Mouse (Mus musculus) adrenal gland, adult 8-10 months (tissue): Measurements from ENCODE around the gene Fhad1. TPM values are rescaled to one million over a fixed set of nuclear protein-coding genes. Genes with fewer than 3 reads are reported as not detected.
"Not testable (repeated sequence)": the region's sequence is repeated elsewhere in the genome, so short reads cannot be mapped to it uniquely, and the experiment has no call there.

Experiments
- DNase-seq: peaks from one replicate; pipeline ENCODE4 v3.0.0; 2022
- total RNA-seq, 4 experiments: library from RNA; stranded (reverse); gene quantifications; 2 replicates each; pipeline ENCODE4 v1.2.4; 2022

Gene Fhad1
- total RNA-seq, 4 experiments from 2014 or later: 0.32 to 1.9 (median 1.1) TPM

GRCm38 (mm10) chr4:142039662-142040353 is 24.9 kb upstream of the Fhad1 start:
- DNase-seq: no peak

DNA sequence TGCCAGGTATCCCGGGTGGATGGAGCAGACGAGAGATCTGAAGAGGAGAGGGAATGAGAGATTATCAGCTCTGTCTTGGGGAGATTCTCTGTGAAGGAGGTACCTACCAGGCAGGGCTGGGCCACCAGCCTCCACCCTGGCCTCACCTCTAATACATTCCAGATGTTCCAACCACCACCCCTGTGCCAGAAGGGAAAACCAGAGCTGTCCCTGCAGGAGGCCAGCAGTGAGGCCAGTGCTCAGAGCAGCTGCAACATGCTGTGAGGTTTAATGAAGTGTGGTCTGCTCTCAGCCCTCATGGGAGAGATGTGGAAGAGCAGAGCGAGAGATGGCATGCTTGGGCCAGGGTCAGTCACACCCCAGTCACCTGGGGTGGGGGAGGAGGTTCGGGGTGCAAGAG is 23.0 kb upstream of the Fhad1 start:
- no peak for DNase-seq

DNA sequence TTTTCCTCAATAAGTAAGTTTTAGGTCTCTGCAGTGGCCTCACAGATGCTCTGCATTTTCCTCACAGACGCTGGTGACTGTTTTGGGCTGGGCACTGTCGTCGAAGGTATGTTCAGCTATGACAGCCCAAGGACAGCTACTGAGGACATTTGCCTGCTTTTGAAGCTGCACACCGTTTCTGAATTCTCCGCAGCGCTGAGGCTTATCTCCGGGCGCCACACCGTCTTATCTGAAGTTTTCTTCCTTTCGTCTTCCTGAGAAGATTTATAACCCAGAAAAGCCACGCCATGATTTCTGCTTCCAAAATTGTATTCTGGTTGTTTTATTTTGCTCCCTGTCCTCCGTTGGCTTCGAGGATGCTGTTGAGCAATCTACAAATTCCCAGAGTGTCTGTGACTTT is 13.7 kb upstream of the Fhad1 start:
- DNase-seq: no peak

DNA sequence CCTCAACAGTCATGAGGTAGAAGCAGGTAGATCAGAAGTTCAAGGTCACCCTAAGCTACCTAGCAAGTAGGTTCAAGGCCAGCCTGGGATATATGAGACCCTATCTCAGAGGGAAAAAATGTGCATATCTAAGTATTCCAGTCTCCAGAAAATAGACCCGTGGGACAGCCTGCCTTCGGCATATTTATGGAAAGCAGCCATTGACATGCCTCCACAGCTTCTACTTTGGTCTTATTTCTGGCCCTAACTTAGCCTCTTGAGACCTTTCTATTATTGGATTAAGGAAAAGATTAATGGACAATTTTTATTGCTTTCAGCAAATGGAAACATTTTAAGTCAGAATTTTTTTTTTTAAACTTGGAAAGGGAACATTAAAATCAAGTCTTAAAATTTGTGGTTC is 12.1 kb upstream of the Fhad1 start:
- DNase-seq: no peak

GRCm38 (mm10) chr4:142024536-142024935 is 9.7 kb upstream of the Fhad1 start:
- no peak for DNase-seq

GRCm38 (mm10) chr4:142023166-142023565 is 8.3 kb upstream of the Fhad1 start:
- no peak for DNase-seq

DNA sequence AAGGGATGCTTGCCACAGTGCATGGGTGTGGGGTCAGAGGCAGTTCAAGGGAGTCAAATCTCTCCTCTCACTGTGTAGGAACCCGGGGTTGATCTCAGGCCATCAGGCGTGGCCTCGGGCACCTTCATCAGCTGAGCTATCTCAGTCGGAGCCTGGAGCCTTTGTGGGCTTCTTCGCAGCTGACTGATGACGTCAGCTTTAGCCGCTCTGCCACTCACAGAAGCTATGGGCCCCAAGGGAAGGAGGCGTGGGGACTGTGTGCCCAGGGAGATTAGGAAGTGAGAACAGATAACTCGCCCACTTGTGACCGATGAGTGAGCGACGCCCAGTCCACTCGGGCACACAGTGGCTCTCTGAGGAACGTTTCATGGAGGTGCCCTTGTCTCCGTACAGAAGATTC is 2.8 kb upstream of the Fhad1 start:
- DNase-seq: no peak

GRCm38 (mm10) chr4:142011236-142011635 is 3.6 kb downstream of the Fhad1 start:
- DNase-seq: no peak

- no peak for DNase-seq
Observed at GRCm38 (mm10) chr4:142010441-142010840, 4.4 kb downstream of the Fhad1 start.

GRCm38 (mm10) chr4:142008206-142008605 is 6.7 kb downstream of the Fhad1 start:
- DNase-seq: no peak

DNA sequence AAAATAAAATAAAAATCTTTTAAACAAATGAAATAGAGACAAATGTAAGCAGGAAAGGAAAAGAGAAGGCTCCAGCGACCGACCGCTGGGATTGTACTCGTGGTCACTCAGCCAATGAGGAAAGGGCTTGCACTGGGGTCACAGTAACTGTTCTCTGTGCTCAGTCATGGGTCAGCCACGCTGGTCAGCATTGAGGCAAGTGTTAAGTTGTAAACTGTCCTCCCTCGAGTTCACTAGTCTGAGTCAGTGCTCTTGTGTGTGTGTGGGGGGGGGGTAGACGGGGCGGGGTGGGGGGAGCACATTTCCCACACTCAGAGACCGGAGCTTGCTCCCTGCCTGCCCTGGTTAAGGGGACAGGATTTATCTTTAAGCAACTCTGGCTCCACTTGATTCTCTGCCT is 14.3 kb downstream of the Fhad1 start:
- no peak for DNase-seq

- DNase-seq: no peak
Observed at GRCm38 (mm10) chr4:141999494-142000074, 15.3 kb downstream of the Fhad1 start.

- no peak for DNase-seq
Observed at GRCm38 (mm10) chr4:141998282-141998821, 16.5 kb downstream of the Fhad1 start.

DNA sequence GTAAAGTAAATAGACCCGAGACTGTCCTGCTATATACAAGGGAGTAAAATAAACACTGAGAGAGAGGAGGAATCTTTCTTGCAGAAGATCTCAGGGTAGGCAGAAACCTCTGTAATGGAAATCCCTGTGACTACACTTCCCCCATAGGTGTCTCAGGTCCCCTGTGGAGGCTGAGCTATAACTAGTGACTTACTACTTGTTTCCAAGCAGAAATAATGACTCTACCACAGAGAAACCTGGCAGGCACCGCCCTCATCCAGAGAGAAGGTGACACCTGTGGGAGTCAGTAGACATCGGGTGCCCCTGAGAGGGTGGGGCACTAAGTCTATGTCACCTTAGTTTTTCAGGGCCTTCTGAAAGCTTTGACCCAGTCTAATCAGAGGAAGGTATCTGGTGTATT is 18.0 kb downstream of the Fhad1 start:
- no peak for DNase-seq

- no peak for DNase-seq
Observed at GRCm38 (mm10) chr4:141996086-141996485, 18.8 kb downstream of the Fhad1 start.

GRCm38 (mm10) chr4:141994062-141994471 is 20.8 kb downstream of the Fhad1 start:
- not testable (repeated sequence) for DNase-seq

DNA sequence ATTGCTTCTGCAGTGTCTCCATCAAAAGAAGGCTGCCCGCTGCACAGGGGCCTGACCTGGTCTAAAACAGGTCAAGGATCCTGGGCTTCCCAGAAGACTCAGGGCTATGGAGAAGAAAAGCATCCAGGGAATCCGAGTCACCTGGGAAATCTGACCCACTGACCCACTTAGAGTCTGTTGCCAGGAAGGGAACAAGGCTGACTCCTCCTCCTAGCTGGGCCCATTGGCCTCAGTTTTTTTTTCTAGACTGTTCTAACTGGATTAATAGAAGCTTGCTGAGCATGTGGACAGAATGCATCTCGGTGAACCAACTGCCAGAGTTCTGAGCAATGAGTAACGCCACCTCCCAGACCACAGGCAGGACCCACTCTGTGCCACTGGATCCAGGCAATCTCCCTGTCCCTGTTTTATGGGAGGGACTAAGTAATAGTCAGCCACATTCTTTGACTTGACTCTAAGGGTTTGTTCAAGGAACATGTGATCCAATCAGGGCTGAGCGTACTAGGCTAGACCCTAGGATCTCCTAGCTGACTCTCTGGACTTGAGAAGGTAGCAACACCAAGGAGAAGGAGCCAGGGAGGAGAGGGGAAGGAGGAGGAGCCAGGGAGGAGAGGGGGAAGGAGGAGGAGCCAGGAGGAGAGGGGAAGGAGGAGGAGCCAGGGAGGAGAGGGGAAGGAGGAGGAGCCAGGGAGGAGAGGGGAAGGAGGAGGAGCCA is 21.4 kb downstream of the Fhad1 start:
- DNase-seq: no peak

DNA sequence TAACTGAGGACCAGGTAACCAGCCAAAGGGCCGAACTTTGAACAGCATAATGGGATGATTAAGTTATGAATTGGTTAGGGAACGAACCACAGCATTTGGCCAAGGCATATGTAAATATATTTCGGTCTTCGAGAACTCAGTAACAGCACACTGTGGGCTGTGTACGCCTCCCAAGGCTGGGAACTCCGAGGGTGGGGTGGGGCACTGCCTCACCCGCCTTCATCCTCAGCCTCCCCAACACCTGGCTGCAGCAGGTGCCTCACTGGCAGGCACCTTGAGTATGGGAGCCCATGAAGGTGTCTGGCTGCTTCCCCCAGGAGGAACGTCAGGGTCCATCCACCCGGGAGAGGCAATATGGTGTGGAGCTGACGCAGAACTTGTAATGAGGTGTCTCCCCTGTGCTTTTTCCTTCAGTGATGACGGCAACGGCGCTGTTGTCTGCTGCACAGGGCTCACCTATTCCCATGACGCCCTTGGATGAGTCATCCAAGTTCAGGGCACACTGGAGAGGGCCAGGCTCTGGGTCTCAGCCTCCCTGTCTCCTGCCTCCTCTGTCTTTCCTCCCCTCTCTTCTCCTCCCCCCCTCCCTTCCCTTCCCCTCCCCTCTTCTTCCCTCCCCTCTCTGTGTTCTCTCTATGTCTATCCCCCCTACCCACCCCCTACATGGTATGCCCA is 22.2 kb downstream of the Fhad1 start:
- no peak for DNase-seq

GRCm38 (mm10) chr4:141988178-141988577 is 26.7 kb downstream of the Fhad1 start:
- no peak for DNase-seq

- DNase-seq: no peak
Observed at GRCm38 (mm10) chr4:141983689-141984088, 31.2 kb downstream of the Fhad1 start.

DNA sequence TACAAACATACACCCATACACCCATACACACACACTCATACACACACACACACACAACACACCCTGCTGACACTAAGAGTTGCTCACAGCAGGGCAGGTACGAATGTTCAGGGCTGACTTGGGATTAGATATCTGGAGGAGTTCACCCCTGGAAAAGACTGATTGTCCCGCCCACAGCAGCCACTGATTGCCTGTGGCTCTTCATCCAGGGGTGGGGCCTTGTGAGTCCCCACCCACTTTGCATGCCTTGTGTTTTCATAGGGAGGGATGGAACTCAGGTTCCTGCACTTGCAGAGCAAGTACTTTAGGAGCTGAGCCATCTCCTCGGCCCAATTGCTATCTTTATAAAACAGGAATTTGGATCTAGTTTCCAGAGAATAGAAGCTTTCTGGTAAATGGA is 33.4 kb downstream of the Fhad1 start:
- no peak for DNase-seq

GRCm38 (mm10) chr4:141978582-141978981 is 36.3 kb downstream of the Fhad1 start:
- no peak for DNase-seq

GRCm38 (mm10) chr4:141977346-141977745 is 37.5 kb downstream of the Fhad1 start:
- no peak for DNase-seq
